Mouse (Mus musculus) cerebellum, adult 2 months (tissue): ENCODE measurements around the gene Pphln1.

Experiments
- CTCF ChIP-seq: fragments of 200-500 bp; IDR thresholded peaks from 2 replicates; pipeline ENCODE4 v1.5.1; 2011; ENCODE audit warnings: low read depth, mild to moderate bottlenecking, control low read depth, low read length, moderate library complexity, borderline replicate concordance; ENCODE audit not compliant: insufficient read depth
- POLR2A ChIP-seq: fragments of 200-500 bp; IDR thresholded peaks from 2 replicates; pipeline ENCODE4 v1.6.1; 2011; ENCODE audit warnings: low read length, control low read depth, borderline replicate concordance; ENCODE audit not compliant: insufficient read depth

DNA sequence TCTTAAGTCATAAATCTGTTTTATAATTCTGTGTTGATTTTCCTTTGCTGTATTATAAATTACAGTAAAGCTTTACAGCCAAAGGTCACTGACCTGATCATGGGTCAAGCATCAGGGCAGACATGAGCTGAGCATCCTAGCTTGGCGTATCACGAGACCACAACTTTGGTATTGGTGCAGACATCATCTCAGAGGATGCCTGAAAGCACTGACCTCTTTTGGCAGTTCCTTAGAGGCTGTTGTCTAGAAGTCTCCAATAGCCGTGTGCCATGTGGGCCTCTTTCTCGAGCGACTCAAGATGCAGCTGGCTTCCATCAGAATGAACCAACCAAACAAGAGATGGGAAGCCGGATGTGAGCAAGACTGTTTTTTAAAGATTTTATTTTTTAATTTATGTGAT, 32.6 kb upstream of the Pphln1 start:
- TF ChIP-seq POLR2A: no peak
- TF ChIP-seq CTCF: no peak
